Mouse (Mus musculus) forebrain, embryonic 13.5 days (tissue): Measurements from ENCODE around the gene Tbl3. TPM values are rescaled to one million over a fixed set of nuclear protein-coding genes. Genes with fewer than 3 reads are reported as not detected.

ENCODE experiments used
- ATAC-seq: fragments of 200-750 bp; cut with Nextera tagmentation; 2 replicates; pipeline ENCODE4 v1.8.0; 2017
- H3K27ac ChIP-seq: fragments of 300-500 bp; sonication (generic); 2 replicates; pipeline ENCODE4 v1.5.1; 2015; ENCODE audit warnings: inconsistent platforms, mild to moderate bottlenecking, moderate library complexity
- H3K27me3 ChIP-seq: fragments of 300-500 bp; sonication (generic); 2 replicates; pipeline ENCODE4 v1.6.1; 2015; ENCODE audit warnings: mild to moderate bottlenecking, inconsistent platforms
- H3K36me3 ChIP-seq: fragments of 300-500 bp; sonication (generic); 2 replicates; pipeline ENCODE4 v1.6.1; 2015; ENCODE audit warnings: mild to moderate bottlenecking, inconsistent platforms; ENCODE audit not compliant: poor library complexity, severe bottlenecking
- H3K4me1 ChIP-seq: fragments of 300-500 bp; sonication (generic); 2 replicates; pipeline ENCODE4 v1.6.1; 2015; ENCODE audit warnings: inconsistent platforms
- H3K4me2 ChIP-seq: fragments of 300-500 bp; sonication (generic); 2 replicates; pipeline ENCODE4 v1.6.1; 2015; ENCODE audit warnings: inconsistent platforms, mild to moderate bottlenecking, moderate library complexity
- H3K4me3 ChIP-seq: fragments of 300-500 bp; sonication (generic); 2 replicates; pipeline ENCODE4 v1.5.1; 2015; ENCODE audit warnings: mild to moderate bottlenecking, inconsistent platforms
- H3K9ac ChIP-seq: fragments of 300-500 bp; sonication (generic); 2 replicates; pipeline ENCODE4 v1.6.1; 2015; ENCODE audit warnings: mild to moderate bottlenecking, inconsistent platforms
- H3K9me3 ChIP-seq: fragments of 300-500 bp; sonication (generic); replicated peaks from 2 replicates; pipeline ENCODE4 v1.6.1; 2016; ENCODE audit warnings: inconsistent platforms
- WGBS: fragments of 180-500 bp; shearing (Covaris S2); methylation state at CpG from one replicate; pipeline ENCODE4 v1.1.7; 2015; 5-methylcytosine and 5-hydroxymethylcytosine counted together
- polyA plus RNA-seq: library from polyadenylated mRNA; unstranded; fragments of >200 nt; fragmentation: Nextera tagmentation; extraction: Ambion mirVana; gene quantifications from 2 replicates; pipeline ENCODE4 v1.2.1, GENCODE M21; 2015

Gene Tbl3
- polyA plus RNA-seq, 1 experiment from 2014 or later, result 86.9 TPM

DNA sequence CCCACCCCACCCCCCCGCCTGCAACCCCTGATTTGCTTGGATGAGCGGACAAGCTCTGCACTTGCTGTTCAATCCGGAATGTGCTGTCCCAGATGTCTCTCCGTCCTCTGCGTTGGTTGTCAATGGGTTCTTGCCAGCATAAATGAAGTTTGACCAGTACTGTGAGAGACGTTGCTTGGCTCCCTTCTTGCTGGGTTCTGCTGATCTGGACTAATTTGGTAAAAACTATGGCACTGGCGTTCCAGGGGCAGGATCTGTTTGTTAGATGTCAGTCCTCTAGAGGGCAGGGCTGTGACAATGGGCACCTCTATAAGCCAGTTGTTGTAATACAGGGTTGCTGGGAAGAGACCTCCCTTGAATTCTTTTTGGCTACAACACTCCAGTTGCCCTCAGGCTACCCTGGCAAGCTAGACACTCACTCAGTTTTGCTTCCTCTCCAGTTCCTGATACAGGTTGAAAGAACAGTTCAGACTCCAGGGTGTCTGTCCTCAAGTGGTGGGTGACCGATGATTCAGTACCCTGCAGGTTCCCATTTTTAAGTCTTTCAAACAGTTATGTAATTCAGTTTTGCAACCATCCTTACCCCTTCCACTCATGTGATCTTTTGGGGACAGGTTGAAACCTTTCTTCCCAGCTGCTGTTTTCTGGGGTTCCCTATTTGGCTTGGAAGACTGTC lies 29.8 kb upstream of the Tbl3 start:
- ATAC-seq, result no peak
- peak overlapping the region; percentile 68 for H3K9ac ChIP-seq
- 32% methylated on average over 8 of the region's 8 CpGs for WGBS

GRCm38 (mm10) chr17:24736330-24737051 lies 29.0 kb upstream of the Tbl3 start, which contains the start of gene Msrb1:
Gene Msrb1, plus strand, starts transcription at chr17:24736642.
- peak within 1 kb of the TSS; percentile 56 for H3K4me3 ChIP-seq
- peak; percentile 98 for ATAC-seq
- no peaks in the 10 kb centered on the region for H3K9me3 ChIP-seq
- H3K27me3 ChIP-seq, result peaks cover 7% of the 10 kb centered on the region; the same call in 1 of the 2 replicates
- H3K4me1 ChIP-seq, result peaks cover 16% of the 10 kb centered on the region
- under 1% methylated on average over 29 of the region's 29 CpGs for WGBS
- H3K9ac ChIP-seq, result peak within 1 kb of the TSS; percentile 68
- peak within 1 kb of the TSS; percentile 48 for H3K27ac ChIP-seq
- H3K36me3 ChIP-seq, result no peaks in the 10 kb centered on the region
- peak within 1 kb of the TSS; percentile 79 for H3K4me2 ChIP-seq

More for the DNA sequence above, 29.8 kb upstream of the Tbl3 start:
- Histone ChIP-seq H3K9me3 (no peaks in the 10 kb centered on the region), H3K27ac (no peak overlapping the region), H3K27me3 (peaks cover 7% of the 10 kb centered on the region; the same call in 1 of the 2 replicates), H3K4me2 (peak overlapping the region; percentile 79), H3K4me1 (peaks cover 16% of the 10 kb centered on the region), H3K36me3 (no peaks in the 10 kb centered on the region; the same call in 1 of the 2 replicates), H3K4me3 (peak overlapping the region; percentile 56)

- H3K4me1 ChIP-seq, result peaks cover 16% of the 10 kb centered on the region
- H3K9me3 ChIP-seq, result no peaks in the 10 kb centered on the region
- H3K9ac ChIP-seq, result no peak overlapping the region
- peaks cover 7% of the 10 kb centered on the region; the same call in 1 of the 2 replicates for H3K27me3 ChIP-seq
- H3K36me3 ChIP-seq, result no peaks in the 10 kb centered on the region
- 87% methylated on average over 7 of the region's 7 CpGs for WGBS
- H3K27ac ChIP-seq, result no peak overlapping the region
- 0 out of 2 replicates have a peak overlapping the region, but pooled peaks have one; percentile 79 for H3K4me2 ChIP-seq
- ATAC-seq, result no peak
- H3K4me3 ChIP-seq, result peak overlapping the region; percentile 56; the same call in 1 of the 2 replicates
These were observed 28.0 kb upstream of the Tbl3 start for GRCm38 (mm10) chr17:24735446-24735845.

DNA sequence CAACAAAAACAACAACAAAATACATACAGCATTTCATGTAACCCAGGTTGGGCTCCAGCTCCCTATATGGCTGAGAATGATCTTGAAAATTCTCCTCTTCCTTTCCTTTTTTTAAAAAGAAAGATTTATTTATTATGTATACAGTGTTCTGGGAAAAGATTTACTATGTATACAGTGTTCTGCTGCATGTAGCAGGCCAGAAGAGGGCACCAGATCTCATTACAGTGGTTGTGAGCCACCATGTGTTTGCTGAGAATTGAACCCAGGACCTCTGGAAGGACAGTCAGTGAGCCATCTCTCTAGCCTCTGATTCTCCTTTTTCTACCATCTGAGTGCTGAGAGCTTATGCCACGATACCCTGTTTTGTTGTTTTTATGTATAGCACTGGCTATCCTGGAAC lies 27.1 kb upstream of the Tbl3 start:
- H3K4me1 ChIP-seq, result peaks cover 16% of the 10 kb centered on the region
- H3K4me2 ChIP-seq, result no peak overlapping the region
- no peak overlapping the region for H3K9ac ChIP-seq
- no peak for ATAC-seq
- H3K27me3 ChIP-seq, result peaks cover 7% of the 10 kb centered on the region; the same call in 1 of the 2 replicates
- WGBS, result 93% methylated on average over 1 of the region's 1 CpGs
- no peak overlapping the region for H3K27ac ChIP-seq
- no peaks in the 10 kb centered on the region for H3K36me3 ChIP-seq
- H3K4me3 ChIP-seq, result no peak overlapping the region
- H3K9me3 ChIP-seq, result no peaks in the 10 kb centered on the region

DNA sequence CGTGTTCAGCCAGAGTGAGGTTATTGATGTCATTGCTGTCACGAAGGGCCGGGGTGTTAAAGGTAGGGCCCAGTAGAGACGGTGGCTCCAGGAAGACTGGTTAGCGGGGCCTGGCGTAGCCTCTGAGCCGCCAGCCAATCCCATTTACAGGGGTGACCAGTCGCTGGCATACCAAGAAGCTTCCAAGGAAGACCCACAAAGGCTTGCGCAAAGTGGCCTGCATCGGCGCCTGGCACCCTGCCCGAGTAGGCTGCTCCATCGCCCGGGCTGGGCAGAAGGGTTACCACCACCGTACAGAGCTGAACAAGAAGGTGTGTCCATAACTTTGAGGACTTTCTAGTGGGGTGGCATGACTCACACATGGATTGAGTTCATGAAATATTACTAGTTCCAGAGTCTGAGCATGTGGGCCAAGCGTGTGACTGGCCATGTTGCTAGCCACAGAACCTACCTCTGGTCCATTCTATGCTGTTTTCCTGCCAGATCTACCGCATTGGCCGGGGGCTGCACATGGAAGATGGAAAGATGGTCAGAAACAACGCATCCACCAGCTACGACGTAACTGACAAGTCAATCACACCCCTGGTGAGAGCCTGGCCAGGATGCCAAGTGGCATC lies 26.1 kb upstream of the Tbl3 start:
- H3K36me3 ChIP-seq, result no peaks in the 10 kb centered on the region
- ATAC-seq, result no peak
- no peaks in the 10 kb centered on the region for H3K9me3 ChIP-seq
- no peak overlapping the region for H3K27ac ChIP-seq
- peaks cover 7% of the 10 kb centered on the region; the same call in 1 of the 2 replicates for H3K27me3 ChIP-seq
- peak overlapping the region; percentile 34; the same call in 1 of the 2 replicates for H3K9ac ChIP-seq
- 88% methylated on average over 21 of the region's 21 CpGs for WGBS
- H3K4me1 ChIP-seq, result peaks cover 16% of the 10 kb centered on the region
- no peak overlapping the region for H3K4me2 ChIP-seq
- no peak overlapping the region for H3K4me3 ChIP-seq

DNA sequence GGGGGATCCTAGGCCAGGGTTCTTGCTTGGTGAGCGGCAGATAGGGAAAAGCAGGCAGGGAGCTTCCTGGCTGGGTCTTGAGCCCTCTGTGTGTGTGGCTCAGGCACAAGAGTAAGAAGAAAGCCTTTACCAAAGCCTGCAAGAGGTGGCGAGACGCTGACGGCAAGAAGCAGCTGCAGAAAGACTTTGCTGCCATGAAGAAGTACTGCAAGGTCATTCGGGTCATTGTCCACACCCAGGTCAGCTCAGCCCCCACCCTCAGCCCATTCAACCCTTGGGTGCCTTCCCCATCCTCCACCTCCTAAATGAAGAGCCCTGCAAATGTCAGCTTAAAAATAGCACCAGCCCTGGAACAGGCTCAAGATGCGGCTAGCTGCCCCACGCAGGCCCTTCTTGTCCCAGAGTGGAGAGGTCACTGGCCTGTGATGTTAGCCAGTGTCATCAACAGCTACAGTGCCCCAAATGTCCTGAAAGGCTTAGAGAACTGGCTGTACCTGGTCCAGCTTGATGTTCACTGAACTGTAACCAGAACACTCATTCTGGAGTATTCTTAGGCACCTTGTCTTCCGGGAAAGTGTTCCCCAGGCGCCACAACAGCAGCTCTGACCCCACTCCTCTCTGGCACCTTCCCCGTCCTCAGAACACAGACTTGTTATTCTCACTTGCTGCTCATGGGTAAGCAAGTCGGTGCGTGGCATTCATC lies 24.9 kb upstream of the Tbl3 start:
- H3K9ac ChIP-seq, result no peak overlapping the region
- H3K36me3 ChIP-seq, result no peaks in the 10 kb centered on the region
- H3K4me2 ChIP-seq, result no peak overlapping the region
- peaks cover 11% of the 10 kb centered on the region for H3K4me1 ChIP-seq
- WGBS, result 80% methylated on average over 12 of the region's 12 CpGs
- H3K27me3 ChIP-seq, result peaks cover 16% of the 10 kb centered on the region
- no peak overlapping the region for H3K27ac ChIP-seq
- no peak overlapping the region for H3K4me3 ChIP-seq
- no peaks in the 10 kb centered on the region for H3K9me3 ChIP-seq
- ATAC-seq, result no peak

- 82% methylated on average over 14 of the region's 14 CpGs for WGBS
These were observed 23.3 kb upstream of the Tbl3 start for GRCm38 (mm10) chr17:24730787-24731186.

GRCm38 (mm10) chr17:24729067-24729466 lies 21.6 kb upstream of the Tbl3 start:
- Histone ChIP-seq H3K9me3 (no peaks in the 10 kb centered on the region), H3K27me3 (peaks cover 17% of the 10 kb centered on the region), H3K36me3 (no peaks in the 10 kb centered on the region), H3K9ac (no peak overlapping the region), H3K4me1 (peaks cover 3% of the 10 kb centered on the region; the same call in 1 of the 2 replicates), H3K4me3 (no peak overlapping the region), H3K4me2 (no peak overlapping the region), H3K27ac (no peak overlapping the region)
- ATAC-seq, result no peak
- WGBS, result 79% methylated on average over 6 of the region's 6 CpGs

More at GRCm38 (mm10) chr17:24730787-24731186, 23.3 kb upstream of the Tbl3 start:
- Histone ChIP-seq H3K4me3 (no peak overlapping the region), H3K4me2 (no peak overlapping the region), H3K4me1 (no peaks in the 10 kb centered on the region), H3K27me3 (peaks cover 17% of the 10 kb centered on the region), H3K9me3 (no peaks in the 10 kb centered on the region), H3K9ac (no peak overlapping the region), H3K36me3 (no peaks in the 10 kb centered on the region), H3K27ac (no peak overlapping the region)
- no peak for ATAC-seq

DNA sequence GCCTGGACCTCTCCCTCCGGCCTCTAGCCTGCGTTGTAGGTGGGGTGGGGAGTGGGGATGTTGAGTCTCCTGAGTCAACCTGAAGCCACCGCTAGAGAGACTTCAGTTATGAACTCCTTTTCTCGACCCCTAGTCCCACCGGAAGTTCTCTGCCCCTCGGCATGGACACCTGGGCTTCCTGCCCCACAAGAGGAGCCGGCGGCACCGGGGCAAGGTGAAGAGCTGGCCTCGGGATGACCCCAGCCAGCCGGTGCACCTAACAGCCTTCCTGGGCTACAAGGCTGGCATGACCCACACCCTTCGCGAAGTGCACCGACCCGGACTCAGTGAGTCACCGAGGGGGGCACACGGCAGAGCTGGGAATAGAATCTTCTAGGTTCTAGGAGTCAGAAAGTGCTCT lies 20.7 kb upstream of the Tbl3 start:
- Histone ChIP-seq H3K4me1 (peaks cover 9% of the 10 kb centered on the region), H3K27ac (no peak overlapping the region), H3K27me3 (peaks cover 11% of the 10 kb centered on the region), H3K4me3 (no peak overlapping the region), H3K36me3 (no peaks in the 10 kb centered on the region), H3K9ac (0 out of 2 replicates have a peak overlapping the region, but pooled peaks have one; percentile 0), H3K4me2 (no peak overlapping the region), H3K9me3 (no peaks in the 10 kb centered on the region)
- no peak for ATAC-seq
- 76% methylated on average over 17 of the region's 17 CpGs for WGBS

GRCm38 (mm10) chr17:24727618-24728017 lies 20.2 kb upstream of the Tbl3 start, which contains the start of gene Rpl3l:
Gene Rpl3l, plus strand, starts transcription at chr17:24727820.
- no peak for ATAC-seq

GRCm38 (mm10) chr17:24725637-24726390 lies 18.4 kb upstream of the Tbl3 start:
- peaks cover 31% of the 10 kb centered on the region for H3K4me1 ChIP-seq
- H3K9ac ChIP-seq, result no peak overlapping the region
- no peak overlapping the region for H3K4me3 ChIP-seq
- H3K27ac ChIP-seq, result no peak overlapping the region
- ATAC-seq, result no peak
- H3K27me3 ChIP-seq, result peaks cover 10% of the 10 kb centered on the region
- 80% methylated on average over 3 of the region's 3 CpGs for WGBS
- no peaks in the 10 kb centered on the region for H3K9me3 ChIP-seq
- no peak overlapping the region for H3K4me2 ChIP-seq
- peaks cover 17% of the 10 kb centered on the region for H3K36me3 ChIP-seq

More at GRCm38 (mm10) chr17:24727618-24728017, 20.2 kb upstream of the Tbl3 start, which contains the start of gene Rpl3l:
- Histone ChIP-seq H3K9ac (peak within 1 kb of the TSS; percentile 13; the same call in 1 of the 2 replicates), H3K4me1 (peaks cover 15% of the 10 kb centered on the region), H3K27ac (no peak within 1 kb of the TSS), H3K36me3 (peaks cover 1% of the 10 kb centered on the region; the same call in 1 of the 2 replicates), H3K4me2 (no peak within 1 kb of the TSS), H3K9me3 (no peaks in the 10 kb centered on the region), H3K4me3 (no peak within 1 kb of the TSS), H3K27me3 (peaks cover 10% of the 10 kb centered on the region)
- WGBS, result 68% methylated on average over 2 of the region's 2 CpGs
